Mouse (Mus musculus): ENCODE data around the gene Baiap2l2.
"Not testable (repeated sequence)": the region's sequence is repeated elsewhere in the genome, so short reads cannot be mapped to it uniquely, and the experiment has no call there.

The Baiap2l2 gene

DNA sequence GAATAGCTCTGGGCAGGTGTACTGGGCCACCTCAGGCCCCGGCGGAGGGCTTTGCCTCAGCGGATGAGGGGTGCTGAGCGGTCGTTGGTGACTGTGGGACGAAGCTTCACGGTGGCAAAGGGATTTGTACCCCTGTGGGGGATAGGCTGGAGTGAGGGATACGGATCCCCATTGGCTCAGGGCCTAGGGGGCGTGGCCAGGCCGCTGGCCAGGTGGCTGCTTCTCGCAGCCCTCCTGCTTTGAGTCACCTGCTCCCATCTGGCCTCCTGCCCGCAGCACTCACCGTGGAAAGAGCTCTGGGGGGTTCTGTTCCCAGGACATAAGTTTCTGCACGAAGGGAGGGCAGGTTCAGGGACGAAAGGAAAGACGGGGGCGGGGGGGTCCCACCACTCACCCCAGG is 26.8 kb downstream of the Baiap2l2 start:
- peak; percentile 84 to 86 for DNase-seq

DNA sequence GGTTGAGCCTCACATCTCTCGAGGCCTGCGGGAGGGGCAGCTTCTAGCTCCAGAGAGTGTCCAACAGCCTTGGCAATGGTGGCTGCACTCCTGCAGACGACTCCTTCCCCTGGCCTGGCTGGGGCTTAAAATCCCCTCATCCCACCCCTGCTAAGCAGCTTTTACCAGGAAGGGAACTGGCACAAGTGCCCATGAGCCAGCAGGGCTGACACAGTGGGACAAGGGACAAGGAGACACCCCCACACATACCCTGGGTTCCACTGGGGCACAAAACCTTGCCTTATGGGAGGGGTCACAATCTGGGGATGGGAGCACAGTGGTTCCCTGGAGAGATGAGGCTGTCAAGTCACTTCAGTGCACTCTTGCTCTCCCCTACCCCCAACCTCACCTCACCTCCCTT is 30.7 kb downstream of the Baiap2l2 start, which contains the start of gene Slc16a8:
TSS of gene Slc16a8 (minus strand) at position 101 of the 400 bp plus-strand sequence.
- no peak for DNase-seq

DNA sequence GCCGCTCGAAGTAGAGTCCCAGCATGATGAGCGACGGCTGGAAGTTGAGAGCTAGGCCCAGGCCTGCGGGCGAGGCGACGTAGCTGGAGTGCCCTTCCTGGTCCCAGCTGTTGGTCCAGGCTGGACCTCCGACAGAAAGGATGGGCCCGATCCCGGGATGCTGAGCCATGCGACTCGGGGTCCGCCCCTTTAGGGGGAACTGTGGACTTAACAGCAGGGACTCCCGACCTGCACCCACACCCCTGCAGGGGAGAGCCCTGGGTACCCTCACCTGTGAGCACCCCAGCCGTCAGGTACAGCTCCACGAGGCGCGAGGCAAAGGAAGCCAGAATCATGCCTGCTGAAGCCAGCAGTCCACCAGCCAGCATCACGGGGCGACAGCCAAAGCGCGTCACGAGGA is 32.8 kb downstream of the Baiap2l2 start:
- DNase-seq: no peak

DNA sequence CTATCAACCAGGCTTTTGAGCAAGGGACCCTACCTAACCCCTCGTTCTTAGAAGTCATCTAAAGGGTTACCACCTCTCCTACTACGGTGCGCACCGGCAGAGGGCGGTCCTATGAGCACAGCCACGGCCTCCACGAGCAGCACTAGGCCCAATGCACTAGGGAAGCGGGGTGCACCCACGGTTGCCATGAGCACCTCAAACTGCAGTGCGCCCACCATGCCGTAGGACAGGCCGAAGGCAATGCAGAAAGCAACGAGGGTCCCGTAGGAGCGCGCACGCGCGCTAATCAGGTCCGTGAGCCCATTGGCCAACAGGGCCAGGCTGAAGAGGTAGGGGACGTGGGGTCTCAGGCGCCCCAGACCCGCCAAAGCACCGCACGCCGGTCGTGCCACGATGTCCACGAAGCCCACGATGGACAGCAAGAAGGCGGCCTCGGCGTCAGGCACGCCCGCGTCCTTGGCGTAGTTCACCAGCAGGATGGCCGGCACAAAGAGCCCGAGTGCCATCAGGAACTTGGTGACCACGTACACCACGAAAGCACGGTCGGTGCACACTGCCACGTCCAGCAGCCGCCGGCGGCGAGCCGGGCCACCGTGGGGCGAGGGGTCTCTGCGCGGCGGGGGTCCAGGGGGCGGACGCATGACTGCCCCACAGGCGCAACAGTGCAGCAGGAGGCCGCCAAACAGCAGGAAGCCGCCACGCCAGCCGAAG is 33.4 kb downstream of the Baiap2l2 start:
- DNase-seq: no peak

DNA sequence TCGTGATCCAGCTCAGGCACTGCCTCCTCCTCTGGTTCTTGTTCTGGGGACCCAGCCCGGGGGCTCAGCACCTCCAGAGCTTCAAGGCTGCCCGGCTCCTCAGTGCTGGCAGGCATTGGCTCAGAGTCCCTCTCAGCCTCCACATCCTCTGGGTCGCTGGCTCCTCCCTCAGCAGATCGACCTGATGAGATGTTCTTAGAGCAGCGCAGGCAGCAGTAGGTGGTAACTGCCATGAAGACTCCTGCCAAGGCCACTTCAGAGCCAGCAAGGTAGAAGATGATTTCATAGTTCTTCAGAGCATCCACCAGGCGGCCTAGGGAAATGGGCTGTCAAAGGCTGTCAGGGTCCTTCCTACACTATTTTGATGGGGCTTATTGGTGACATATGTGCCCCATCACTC is 34.2 kb downstream of the Baiap2l2 start:
- no peak for DNase-seq

DNA sequence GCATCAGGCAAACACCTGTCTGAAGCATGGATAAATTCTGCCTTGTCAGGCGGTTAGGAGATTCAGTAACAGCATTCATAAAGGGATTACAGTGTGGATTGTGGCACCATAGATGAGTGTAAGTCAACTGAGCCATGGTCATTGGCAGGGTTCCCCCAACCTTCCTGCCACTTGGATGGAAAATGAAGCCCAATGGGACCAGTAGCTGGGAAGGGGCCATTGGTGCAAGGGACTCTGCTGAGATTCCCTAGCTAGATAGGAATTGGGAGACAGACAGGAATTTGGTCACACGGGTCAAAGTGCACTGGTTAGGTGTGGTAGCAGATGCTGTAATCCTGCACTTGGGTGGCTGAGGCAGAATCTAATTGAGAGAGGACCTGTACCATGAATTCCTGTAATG is 35.1 kb downstream of the Baiap2l2 start:
- DNase-seq: no peak

DNA sequence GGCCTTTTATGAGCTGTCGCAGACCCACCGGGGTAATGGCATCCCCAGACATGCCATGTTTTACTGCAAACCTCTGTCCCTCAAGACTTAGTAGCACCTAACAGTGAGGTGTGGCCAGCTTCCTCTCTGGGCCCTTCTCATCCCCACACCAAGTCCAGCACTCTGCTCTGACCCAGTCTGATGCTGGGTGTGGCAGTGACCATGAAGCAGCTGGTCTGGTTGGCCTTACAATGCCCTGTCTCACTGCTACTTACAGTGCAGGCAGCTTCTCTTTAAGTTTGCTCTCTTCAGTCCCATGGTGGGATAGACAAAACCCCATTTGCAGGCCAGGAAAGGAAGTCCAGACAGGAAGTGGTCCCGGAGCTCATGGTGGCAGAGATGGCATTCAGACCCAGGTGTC is 40.0 kb downstream of the Baiap2l2 start:
- no peak for DNase-seq

DNA sequence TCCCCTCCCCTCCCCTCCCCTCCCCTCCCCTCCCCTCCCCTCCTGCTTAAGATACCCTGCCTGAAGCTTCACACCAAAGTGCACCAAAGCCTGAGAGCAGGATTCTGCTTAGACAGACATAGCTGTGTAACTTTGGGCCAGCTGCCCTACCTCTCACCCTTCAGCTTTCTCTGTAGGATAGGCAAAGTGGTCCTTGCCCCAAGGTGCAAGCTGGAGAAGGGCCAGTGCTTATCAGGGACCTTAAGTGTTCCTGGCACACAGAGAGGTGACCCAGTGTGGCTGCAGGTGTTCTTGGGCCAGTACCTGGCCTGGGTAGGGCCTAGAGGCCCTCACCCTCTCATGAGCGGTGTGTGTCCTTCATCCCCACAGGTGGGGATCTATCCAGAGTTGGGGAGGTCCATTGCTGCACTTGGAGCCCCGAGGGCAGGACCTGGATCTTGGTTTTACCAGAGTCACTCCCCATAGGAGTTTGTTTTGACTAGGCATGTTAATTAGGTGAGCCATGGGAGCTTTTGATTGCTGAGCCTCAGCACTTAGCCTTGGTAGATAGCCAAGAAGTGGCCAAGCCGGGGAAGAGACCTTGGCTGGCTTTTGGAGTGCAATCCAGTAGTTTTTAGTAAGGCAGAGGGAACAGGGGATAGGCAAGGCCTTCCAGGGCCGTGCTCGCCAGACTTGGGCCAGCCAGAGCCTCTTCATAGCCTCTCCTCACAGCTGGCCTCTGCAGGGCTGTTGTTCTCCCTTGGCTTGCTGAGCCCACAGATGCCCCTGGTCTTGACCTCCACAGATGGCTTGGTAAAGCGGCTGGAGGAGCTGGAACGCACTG is 41.1 kb downstream of the Baiap2l2 start:
- peak; percentile 37 to 68 for DNase-seq

DNA sequence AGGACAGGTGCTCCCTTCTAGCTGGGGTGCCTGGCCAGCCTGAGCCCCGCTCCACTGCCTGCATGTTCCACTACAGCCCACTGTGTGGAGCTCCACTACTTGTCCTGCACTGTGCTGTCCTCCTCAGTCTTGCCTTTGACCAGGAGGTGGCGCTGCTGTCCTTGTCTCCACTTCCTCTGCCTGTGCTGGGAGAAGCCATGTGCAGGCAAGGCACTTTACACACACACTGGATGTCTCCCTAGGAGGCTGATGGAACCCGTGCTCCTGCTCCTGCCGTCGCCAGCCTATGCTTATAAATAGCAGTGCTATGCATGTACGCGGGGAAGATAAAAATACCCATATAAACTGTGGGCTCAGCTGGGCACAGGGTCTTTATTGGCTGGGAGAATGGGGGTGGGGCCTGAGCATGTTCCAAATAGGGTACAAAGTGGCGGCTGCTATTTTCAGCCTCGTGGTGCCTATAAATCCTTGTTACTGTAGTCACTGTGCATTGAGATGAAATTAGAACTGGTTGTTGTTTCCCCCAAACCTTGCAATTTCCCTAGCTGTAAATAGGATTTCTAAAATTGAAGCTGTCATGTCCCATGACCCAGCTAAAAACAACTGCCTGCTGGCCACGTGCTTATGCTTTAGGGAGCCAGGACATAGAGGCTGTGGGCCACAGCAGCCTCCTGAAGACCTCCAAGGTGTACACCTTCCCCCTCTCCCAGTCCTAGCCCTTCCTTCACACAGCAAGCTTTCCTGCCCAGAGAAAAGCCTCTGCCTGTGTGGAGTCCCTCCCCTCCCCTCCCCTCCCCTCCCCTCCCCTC is 41.9 kb downstream of the Baiap2l2 start:
- peak; percentile 94 to 96 for DNase-seq

DNA sequence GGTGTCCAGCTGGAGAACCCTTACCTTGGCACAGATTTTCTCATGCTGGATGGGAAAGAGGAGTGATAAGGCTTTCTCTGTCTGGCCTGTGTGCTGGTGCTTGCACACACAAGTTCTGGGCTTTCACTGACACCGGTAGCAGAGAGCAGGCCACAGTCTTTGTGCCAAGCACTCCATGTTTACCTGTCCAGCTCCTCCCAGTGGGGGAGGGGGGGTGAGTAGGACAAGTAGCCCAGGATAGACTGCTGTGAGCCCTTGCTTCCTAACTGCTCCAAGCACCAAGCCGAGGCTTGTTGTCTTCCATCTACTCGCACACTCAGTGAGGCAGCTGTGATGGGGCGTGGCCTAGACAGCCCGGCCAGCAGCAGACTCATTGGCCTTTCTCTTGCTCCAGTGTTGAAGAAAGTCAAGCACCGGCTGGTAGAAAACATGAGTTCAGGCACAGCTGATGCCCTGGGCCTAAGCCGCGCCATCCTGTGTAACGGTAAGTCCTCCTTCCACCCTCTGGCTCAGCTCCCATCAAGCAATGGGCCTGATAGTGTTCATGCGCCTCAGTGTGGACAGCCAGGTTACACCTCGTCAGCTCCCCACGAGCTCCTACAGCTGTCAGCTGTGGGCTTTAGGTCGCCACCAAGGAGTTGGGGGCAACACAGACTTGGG is 42.6 kb downstream of the Baiap2l2 start:
- DNase-seq: no peak

DNA sequence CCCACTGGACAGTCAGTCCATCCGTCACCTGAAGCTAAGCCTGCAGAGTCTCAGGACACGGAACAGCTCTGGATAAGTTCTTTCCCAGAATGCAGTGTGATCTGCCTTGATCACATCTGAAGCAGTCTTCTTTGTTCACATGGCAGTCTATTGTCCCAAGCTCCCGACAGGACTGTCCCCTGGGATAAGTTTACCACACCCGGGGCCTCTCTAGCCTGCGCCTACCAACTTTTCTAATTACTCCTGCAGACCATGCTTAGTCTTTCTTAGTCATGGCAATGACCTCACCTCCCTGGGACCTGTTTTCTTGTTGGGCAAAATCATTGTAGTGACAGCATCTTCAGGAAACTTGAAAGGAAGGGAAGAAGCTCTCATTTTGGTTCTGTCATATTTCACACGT is 47.3 kb downstream of the Baiap2l2 start:
- DNase-seq: no peak

DNA sequence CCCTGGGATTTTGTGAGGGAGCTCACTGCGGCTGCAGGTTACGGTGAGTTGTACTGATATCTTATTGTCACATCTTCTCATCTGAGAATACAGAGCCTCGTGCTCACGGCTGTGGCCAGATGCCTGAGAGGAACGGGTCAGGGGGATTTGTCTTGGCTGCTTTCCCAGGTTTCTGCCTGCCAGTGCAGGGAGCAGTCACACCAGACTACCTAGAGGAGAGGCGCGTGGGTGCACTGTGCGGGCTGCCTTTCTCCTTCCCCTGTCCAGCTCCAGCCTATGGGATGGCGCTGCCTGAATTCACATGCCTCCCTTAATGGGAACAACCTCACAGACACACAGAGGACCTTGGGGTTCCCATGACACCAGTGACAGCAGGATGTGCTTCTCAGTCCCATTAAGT is 50.1 kb downstream of the Baiap2l2 start:
- DNase-seq: no peak

DNA sequence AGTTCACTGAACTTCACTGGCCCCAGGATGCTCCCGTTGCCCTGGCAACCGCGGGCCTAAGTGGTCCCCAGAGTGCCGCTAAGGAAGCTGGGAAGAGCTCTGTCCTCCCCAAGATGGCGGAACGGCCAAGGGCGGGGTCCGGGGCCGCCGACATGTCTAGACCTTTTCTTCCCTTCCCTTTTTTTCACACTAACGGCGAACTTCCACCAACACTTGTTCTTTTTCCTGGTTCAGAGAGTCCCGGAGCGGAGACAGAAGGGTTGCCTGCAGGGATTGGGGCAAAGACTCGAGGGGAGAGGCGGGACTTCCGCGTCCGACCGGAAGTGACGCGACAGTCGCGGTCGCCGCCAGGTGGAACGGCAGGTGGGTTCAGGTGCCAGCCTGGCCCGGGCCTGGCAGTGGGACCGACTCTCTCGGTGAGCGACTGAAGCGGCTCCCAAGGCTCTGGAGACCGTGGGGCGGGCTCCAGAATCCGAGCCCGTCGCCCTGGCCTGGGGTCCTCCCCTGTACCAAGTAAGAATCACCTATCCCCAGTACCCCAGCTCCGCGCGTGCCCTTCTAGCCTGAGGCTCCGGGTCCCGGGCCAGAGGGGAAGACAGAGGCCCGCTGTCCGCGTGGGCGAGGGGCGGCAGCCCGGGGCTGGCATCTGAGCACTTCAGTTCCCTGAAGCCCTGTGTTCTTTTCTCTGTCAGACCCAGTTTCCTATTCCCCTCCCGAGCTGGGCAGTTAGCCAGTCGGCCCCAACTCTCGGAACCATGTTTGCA is 56.1 kb downstream of the Baiap2l2 start, which contains the start of the genes Pick1 and Gm49486:
TSS of gene Pick1 (plus strand) at position 116 of the 764 bp plus-strand sequence.
TSS of gene Gm49486 (plus strand) at position 334 of the 764 bp plus-strand sequence.
- DNase-seq: peak; percentile 89 to 92

DNA sequence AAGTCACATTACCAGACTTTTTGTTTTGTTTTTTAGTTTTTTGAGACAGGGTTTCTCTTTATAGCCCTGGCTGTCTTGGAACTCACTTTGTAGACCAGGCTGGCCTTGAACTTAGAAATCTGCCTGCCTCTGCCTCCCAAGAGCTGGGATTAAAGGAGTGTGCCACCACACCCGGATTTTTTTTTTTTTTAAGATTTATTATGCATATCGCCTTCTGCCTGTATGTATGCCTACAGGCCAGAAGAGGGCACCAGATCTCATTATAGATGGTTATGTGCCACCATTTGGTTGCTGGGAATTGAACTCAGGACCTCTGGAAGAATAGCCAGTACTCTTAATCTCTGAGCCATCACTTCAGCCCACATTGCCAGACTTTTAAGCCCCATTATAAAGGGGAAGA is 59.6 kb downstream of the Baiap2l2 start:
- DNase-seq: not testable (repeated sequence)

DNA sequence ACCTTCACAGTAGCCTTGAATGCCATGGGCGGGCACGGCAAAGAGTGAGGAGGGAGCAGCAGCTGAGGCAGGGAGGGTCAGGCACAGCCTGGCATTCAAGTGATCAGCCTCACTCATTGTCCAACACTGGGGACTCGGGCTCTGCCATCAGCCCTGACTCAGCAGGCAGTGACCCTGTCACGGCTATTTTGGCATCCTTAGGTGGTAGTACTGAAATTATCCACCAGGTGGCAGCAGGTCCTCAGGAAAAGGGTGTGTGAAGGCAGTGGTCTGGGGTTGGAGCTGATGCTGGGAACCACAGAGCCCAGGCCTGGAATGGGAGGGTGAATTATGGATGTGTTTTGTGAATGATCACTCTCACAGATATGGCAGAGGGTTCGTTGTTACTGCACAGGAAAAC is 60.7 kb downstream of the Baiap2l2 start:
- DNase-seq: peak; percentile 80 to 90

DNA sequence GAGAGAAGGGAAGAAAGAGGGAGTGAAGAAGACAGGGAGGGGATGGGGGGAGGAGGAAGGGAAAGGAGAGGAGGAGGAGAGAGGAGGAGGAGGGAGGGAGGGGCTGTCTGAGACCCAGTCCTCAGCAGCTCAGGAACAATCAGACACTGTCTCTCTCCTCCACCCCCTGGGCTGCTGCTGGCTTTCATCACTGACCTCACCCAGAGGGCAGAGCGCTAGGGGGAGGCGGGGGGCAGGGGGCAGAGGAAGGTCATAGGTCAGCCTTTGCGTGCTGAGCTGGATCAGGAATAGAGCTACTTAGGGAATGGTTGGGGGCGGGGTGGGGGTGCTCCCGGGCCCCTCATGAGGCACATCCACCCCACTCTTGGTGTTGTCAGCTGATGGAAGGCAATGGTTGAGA is 61.7 kb downstream of the Baiap2l2 start:
- no peak for DNase-seq

DNA sequence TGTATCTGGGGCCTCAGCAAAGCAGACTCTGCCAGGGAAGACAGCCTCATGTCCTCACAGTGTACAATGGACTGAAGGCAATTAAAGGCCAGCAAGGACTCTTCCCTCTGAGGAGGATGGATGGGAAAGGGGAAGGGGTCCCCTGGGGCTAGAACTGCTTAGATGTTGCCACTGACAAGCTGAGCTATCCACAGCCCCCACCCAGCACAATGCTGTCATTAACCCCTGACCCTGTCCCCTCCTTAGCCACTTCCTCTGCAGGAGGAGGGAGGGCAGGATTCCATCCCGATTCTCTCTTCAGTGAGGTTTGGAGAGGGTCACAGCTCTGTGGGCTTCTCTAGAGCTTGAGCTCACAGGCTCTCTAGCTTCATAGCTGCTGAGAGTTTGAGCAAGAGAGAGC is 65.8 kb downstream of the Baiap2l2 start:
- no peak for DNase-seq

DNA sequence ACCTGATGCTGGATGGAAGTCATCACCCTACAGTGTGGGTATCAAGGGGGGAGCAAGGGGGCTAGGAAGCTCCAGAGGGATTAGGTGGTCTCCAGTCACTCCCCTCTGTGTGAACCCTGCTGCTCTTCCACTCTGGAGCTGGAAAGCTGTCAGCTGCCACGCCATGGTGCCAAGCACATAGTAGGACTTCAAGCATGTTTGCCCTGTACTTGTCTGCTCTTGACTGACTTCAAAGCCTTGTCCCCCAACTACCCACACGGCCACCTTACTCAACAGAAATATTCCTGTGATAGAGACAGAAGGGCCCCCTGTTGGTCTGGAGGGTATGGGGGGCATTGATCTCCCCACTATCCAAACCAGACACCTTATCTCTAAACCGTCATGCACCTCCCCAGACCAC is 69.1 kb downstream of the Baiap2l2 start:
- DNase-seq: no peak

DNA sequence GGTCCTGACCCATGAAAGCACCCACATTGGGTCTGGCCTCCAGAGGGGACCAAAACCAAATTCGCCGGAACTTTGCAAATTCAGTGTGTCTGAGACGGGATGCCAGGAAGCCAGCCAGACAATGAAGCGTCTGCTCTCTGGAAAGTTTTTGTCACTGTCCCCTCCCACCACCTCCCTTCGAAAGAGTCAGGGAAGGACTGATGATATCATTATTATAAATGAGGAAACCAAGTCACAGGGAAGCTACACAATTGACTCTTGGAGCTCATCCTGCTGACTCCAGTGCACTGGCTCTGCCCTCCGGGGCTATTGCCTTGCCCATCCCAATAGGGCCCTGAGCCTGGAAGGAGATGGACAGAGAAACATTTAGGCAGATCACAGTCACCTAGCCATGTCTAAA is 71.7 kb downstream of the Baiap2l2 start:
- DNase-seq: peak in 1 of 2 experiments; percentile 17

DNA sequence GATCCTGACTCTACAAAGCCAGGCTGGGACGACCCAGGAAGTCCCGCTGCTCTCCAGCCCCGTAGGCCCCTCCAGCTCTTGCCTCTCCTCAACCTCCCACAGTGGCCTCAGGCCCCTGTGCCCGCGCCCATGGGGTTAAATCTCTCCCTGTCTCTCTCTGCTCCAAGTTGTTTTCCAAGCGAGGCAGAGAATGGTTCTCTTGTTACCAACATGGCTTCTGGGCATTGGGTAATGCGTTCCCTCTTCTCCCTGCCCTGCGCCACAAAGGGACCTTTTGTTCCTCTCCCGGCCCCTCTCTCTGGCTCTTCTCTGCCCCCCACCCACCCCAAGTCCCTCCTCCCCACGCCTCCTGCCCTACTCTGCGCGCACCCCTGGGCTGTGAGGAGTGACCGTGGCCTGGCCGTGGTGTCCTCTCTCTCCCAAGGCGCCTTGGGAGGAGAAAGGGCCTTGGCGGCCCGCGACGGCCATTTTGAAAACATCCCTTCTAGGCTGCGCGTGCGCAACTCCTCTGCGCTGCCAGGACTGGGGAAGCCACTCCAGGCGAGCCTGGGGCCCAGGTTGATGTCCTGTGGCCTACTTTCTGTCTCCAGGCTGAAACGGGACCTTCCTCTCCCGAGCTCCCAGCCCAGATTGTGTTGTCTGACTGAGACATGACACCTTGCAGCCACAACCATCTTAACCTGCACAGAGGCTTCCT is 72.4 kb downstream of the Baiap2l2 start:
- DNase-seq: no peak

DNA sequence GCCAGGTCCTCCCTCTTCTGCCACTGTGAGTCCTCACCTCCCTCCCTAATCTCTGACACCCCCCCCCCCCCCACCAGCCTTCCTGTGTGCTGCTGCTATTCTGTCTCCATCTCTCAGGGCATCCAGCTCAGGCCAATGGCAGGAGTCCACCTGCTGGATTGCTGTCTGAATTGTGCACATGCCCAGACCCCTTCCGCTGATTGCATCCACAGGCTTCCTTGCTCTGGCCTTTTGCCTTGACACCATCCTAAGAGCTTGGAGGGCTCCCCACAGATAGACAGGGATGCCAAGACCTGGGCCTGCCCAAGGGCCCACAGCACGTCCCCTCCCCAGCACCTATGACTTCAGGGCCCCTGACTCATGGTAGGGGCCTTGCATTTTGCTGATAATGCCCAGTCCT is 75.0 kb downstream of the Baiap2l2 start:
- DNase-seq: no peak
